7 mouse cellular contexts compared by ENCODE assay signal in genomic region chr1:78863833-78864232, GRCm38 (mm10). TPM values are rescaled to one million over a fixed set of nuclear protein-coding genes. Genes with fewer than 3 reads are reported as not detected.
DNase-seq lines count a peak whose midpoint lies in the region; ATAC-seq lines count a peak whose summit lies in the region.

No protein-coding gene starts in this region.

- H3K9me3 ChIP-seq in liver, embryonic 11.5 days (ENCODE audit: control insufficient read depth, low read length) = no peaks in the 10 kb centered on the region

- H3K4me2 ChIP-seq in liver, embryonic 11.5 days = no peak overlapping the region

- H3K9ac ChIP-seq in liver, embryonic 11.5 days (ENCODE audit: low read depth, low read length) = no peak overlapping the region

- WGBS in liver, embryonic 11.5 days = 61% methylated on average over 2 of the region's 2 CpGs

- no peaks in the 10 kb centered on the region for H3K27me3 ChIP-seq in liver, embryonic 11.5 days (replicated peaks; ENCODE audit: control insufficient read depth, insufficient read depth, low read length)

- H3K27ac ChIP-seq in liver, embryonic 11.5 days (ENCODE audit: low read depth, low read length) = no peak overlapping the region

- ATAC-seq in liver, embryonic 11.5 days (replicated peaks; ENCODE audit: low FRiP score) = no peak

- H3K4me3 ChIP-seq in liver, embryonic 11.5 days (ENCODE audit: low read depth, low read length) = no peak overlapping the region

- no peaks in the 10 kb centered on the region for H3K36me3 ChIP-seq in liver, embryonic 11.5 days (ENCODE audit: control insufficient read depth, insufficient read depth, low read length)

- H3K4me1 ChIP-seq in liver, embryonic 11.5 days (replicated peaks; ENCODE audit: control insufficient read depth, insufficient read depth, low read length) = no peaks in the 10 kb centered on the region

- peak; percentile 51 to 53 for DNase-seq in right cerebral cortex, adult 2 months (ENCODE audit: low spot score in 2 of 2)
- no peak for DNase-seq in right cerebral cortex, postnatal 25 days
- peak; percentile 74 to 83 for DNase-seq in heart, adult 9 months (ENCODE audit: low spot score in 2 of 2)
- peak; percentile 69 for DNase-seq in kidney, postnatal 14 days
- DNase-seq in telencephalon, adult 2 months (ENCODE audit: low read depth, low spot score) = peak; percentile 56
- DNase-seq in thymus, postnatal 14 days = no peak
- no peak for DNase-seq in liver, embryonic 11.5 days (ENCODE audit: low spot score)

RNA-seq across cellular contexts. Expression of gene Kcne4, which starts 47.3 kb away (rescaled TPM):
- 0.32 and 0.44 TPM in 2 replicates for polyA plus RNA-seq in liver, embryonic 11.5 days (2014; fragmentation: Nextera tagmentation; extraction: Ambion mirVana)

Comparison
In these comparisons a context has a peak if more than half of its experiments do, and no peak if none do; other contexts are left out.
1. DNase-seq: peak in right cerebral cortex, adult 2 months (2 of 2), heart, adult 9 months (2 of 2), kidney, postnatal 14 days (single experiment) and telencephalon, adult 2 months (single experiment); none in right cerebral cortex, postnatal 25 days (single experiment), thymus, postnatal 14 days (single experiment) and liver, embryonic 11.5 days (single experiment).